Mouse (Mus musculus) megakaryocyte, embryonic 14.5 days (primary cell): ENCODE results near the gene Nkx2-5.

Source experiments
- FLI1 ChIP-seq: IDR thresholded peaks from 2 replicates; pipeline ENCODE4 v1.6.1; 2012; ENCODE audit warnings: low read length, inconsistent platforms, mixed read lengths
- GATA1 ChIP-seq: IDR thresholded peaks from 3 replicates; pipeline ENCODE4 v1.6.1; 2012; ENCODE audit warnings: mixed read lengths, low read length, inconsistent platforms, borderline replicate concordance

- TF ChIP-seq GATA1: no peak
- no peak for TF ChIP-seq FLI1
Observed at GRCm38 (mm10) chr17:26872870-26873269, 28.1 kb upstream of the Nkx2-5 start.
